Mouse (Mus musculus) liver, embryonic 15.5 days (tissue): ENCODE measurements around the gene Pknox2. TPM values are rescaled to one million over a fixed set of nuclear protein-coding genes. Genes with fewer than 3 reads are reported as not detected.

ENCODE experiments used
- ATAC-seq: fragments of 200-750 bp; cut with Nextera tagmentation; 2 replicates; pipeline ENCODE4 v1.8.0; 2017; ENCODE audit warnings: moderate number of reproducible peaks, mild to moderate bottlenecking, moderate library complexity; ENCODE audit not compliant: insufficient read depth
- H3K27ac ChIP-seq: fragments of 300-500 bp; sonication (generic); replicated peaks from 2 replicates; pipeline ENCODE4 v1.5.1; 2015; ENCODE audit warnings: mild to moderate bottlenecking, inconsistent platforms
- H3K27me3 ChIP-seq: fragments of 300-500 bp; sonication (generic); 2 replicates; pipeline ENCODE4 v1.6.1; 2015; ENCODE audit warnings: mild to moderate bottlenecking, inconsistent platforms
- H3K36me3 ChIP-seq: fragments of 300-500 bp; sonication (generic); replicated peaks from 2 replicates; pipeline ENCODE4 v1.6.1; 2015; ENCODE audit warnings: moderate library complexity, mild to moderate bottlenecking, inconsistent platforms
- H3K4me1 ChIP-seq: fragments of 300-500 bp; sonication (generic); replicated peaks from 2 replicates; pipeline ENCODE4 v1.6.1; 2015; ENCODE audit warnings: inconsistent platforms
- H3K4me2 ChIP-seq: fragments of 300-500 bp; sonication (generic); 2 replicates; pipeline ENCODE4 v1.6.1; 2015; ENCODE audit warnings: moderate library complexity, mild to moderate bottlenecking, inconsistent platforms
- H3K4me3 ChIP-seq: fragments of 300-500 bp; sonication (generic); replicated peaks from 2 replicates; pipeline ENCODE4 v1.5.1; 2015; ENCODE audit warnings: mild to moderate bottlenecking, inconsistent platforms
- H3K9ac ChIP-seq: fragments of 300-500 bp; sonication (generic); 2 replicates; pipeline ENCODE4 v1.6.1; 2015; ENCODE audit warnings: moderate library complexity, mild to moderate bottlenecking, inconsistent platforms
- H3K9me3 ChIP-seq: fragments of 300-500 bp; sonication (generic); replicated peaks from 2 replicates; pipeline ENCODE4 v1.6.1; 2016; ENCODE audit warnings: inconsistent platforms
- WGBS: fragments of 180-500 bp; shearing (Covaris S2); methylation state at CpG from one replicate; pipeline ENCODE4 v1.1.7; 2015; ENCODE audit warnings: mixed read lengths; ENCODE audit not compliant: insufficient replicate concordance; 5-methylcytosine and 5-hydroxymethylcytosine counted together
- polyA plus RNA-seq: library from polyadenylated mRNA; unstranded; fragments of >200 nt; fragmentation: Nextera tagmentation; extraction: Ambion mirVana; gene quantifications from 2 replicates; pipeline ENCODE4 v1.2.1, GENCODE M21; 2015

Pknox2 gene
- polyA plus RNA-seq, 1 experiment from 2014 or later, result 0.44 TPM

DNA sequence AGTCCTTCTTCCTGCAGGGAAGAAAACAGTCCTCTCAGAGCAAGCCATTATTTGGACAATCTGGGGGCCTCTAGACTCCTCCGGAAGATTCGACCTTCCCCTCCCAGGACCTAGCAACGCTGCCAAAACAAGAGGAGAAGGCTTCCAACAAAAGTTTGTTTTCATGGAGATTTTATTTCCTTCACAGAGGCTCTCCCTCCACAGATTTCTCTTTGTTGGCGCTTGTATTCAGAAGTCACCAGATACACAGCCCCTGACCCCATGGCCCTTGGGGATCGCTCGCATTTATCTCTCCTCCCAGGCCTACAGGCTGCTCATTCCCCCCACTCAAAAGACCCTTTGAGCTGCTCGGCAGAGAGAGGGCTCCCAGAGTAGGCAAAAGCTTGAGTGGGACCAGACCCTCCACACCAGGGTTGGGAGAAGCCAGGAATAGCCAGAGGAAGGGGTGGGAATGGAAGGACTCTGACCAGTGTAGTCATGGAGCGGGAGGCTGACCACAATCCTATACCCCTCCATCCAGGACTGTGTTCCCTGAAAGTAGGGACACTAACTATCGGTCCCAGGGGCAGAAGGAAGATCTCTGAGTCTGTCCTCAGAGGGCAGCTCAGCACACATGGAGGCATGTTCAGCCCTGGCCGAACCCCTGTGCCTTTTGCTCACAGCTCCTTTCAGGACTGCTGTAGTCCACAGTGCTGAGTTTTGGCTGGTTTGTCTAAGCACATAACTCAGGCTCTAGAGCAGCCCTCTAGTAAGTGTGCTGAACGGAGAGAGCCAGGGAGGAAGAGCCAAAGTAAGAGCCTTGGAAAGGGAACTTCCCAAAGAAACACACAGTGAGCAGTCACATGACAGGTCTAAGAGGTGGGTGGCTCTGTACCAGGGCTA lies 45.9 kb downstream of the Pknox2 start:
- H3K27me3 ChIP-seq, result no peaks in the 10 kb centered on the region
- no peak overlapping the region for H3K27ac ChIP-seq
- H3K4me3 ChIP-seq, result no peak overlapping the region
- 53% methylated on average over 11 of the region's 11 CpGs for WGBS
- H3K4me1 ChIP-seq, result no peaks in the 10 kb centered on the region
- H3K4me2 ChIP-seq, result no peak overlapping the region
- no peak for ATAC-seq
- no peak overlapping the region for H3K9ac ChIP-seq
- no peaks in the 10 kb centered on the region for H3K9me3 ChIP-seq
- H3K36me3 ChIP-seq, result no peaks in the 10 kb centered on the region

DNA sequence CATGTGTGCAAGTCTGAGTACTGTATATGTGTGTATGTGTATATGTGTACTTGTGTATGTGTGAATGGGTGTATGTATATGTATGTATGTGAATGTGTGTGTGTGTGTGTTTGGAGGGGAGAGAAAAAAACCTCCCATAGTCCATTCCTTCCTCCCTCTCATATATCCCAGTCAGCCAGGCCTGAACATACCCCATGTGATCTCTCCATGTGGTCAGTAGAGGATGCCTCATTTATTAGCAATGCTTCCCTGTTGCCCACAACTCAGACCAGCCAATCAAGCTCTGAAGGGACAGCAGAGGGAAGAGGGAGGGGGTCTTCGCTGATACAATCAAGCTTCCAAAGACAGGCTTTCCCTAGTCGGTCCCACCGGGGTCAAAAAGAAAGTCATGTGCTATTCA lies 47.6 kb downstream of the Pknox2 start:
- no peaks in the 10 kb centered on the region for H3K9me3 ChIP-seq
- no peak overlapping the region for H3K27ac ChIP-seq
- H3K36me3 ChIP-seq, result no peaks in the 10 kb centered on the region
- H3K4me1 ChIP-seq, result no peaks in the 10 kb centered on the region
- no peak overlapping the region for H3K4me2 ChIP-seq
- H3K9ac ChIP-seq, result no peak overlapping the region
- no peak for ATAC-seq
- no peaks in the 10 kb centered on the region for H3K27me3 ChIP-seq
- 51% methylated on average over 3 of the region's 3 CpGs for WGBS
- H3K4me3 ChIP-seq, result no peak overlapping the region

DNA sequence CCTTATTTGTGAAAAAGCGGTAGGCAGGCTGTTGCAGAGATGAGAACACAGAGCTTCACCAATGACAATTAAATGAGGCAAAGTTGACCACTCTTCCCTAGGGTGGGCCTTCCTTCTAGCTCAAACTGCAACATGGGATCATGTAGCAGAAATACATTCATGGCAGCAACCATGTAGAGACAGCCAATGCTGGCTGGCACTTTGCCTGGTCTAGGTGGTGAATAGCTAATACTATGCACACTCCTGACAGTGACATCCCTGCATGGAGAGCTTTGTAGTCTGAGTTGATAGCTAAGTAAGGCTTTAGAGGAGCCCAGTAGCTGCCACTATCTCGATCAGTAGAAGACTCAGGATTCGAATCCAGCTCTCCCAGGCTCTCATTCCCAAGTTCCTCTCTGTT lies 48.6 kb downstream of the Pknox2 start:
- Histone ChIP-seq H3K9me3 (no peaks in the 10 kb centered on the region), H3K27ac (no peak overlapping the region), H3K9ac (no peak overlapping the region), H3K4me1 (no peaks in the 10 kb centered on the region), H3K4me3 (no peak overlapping the region), H3K27me3 (no peaks in the 10 kb centered on the region), H3K4me2 (no peak overlapping the region), H3K36me3 (no peaks in the 10 kb centered on the region)
- no peak for ATAC-seq
- WGBS, result 54% methylated on average over 3 of the region's 3 CpGs

DNA sequence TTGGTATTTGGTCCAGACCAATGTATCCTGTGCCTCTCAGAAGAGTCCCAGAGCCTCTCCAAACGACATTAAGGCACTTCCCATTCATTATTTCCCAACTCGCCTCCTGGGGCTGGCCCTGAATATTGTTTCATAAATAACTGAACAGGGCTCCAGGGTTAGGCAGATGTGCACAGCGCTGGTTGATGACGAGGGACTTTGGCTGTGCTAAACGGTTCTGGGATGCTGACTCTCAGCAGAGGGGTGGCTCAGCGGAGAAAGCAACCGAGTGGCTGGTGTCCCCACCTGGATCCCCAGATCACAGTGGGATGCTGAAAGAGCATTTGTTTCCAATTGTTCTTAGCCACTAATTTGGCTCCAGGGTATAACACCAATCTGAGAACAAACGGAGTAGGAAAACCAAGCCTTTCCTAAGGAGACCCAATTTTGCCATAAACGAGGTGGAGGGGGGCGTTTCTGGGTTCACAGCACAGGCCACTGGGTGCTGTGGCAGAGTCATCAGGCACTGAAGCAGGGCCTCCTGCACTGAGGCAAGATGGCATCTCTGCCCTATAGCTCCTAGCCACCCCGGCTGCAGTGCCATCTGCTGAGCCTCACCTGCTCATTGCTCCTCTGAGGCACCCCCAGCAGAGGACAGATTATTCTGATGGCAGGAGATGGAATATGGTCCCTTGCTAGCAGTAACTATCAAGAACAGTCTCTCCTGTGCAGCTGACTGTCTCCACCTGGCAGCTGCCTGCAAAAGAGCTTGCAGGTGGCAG lies 52.8 kb downstream of the Pknox2 start:
- H3K4me2 ChIP-seq, result no peak overlapping the region
- WGBS, result 52% methylated on average over 11 of the region's 11 CpGs

DNA sequence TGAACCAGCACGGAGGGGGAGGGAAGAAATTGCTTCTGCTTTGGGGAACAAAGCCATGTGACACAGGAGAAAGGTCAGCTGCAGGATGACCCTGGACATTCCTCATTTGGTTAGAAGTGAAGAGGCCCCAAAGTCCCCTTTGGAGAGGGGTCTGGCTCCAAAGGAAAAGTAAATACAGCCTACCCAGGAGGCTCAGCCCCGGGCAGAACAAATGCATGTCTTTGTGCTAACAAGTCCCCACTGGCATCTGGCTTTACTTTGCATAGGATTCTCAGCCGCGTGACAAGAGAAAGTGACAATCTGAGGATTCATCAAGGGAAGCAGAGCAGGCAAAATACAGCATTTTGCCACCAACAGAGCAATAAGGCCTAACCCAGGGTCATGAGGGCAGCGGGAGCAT lies 54.1 kb downstream of the Pknox2 start:
- ATAC-seq, result no peak; the same call in 1 of the 2 replicates
- no peak overlapping the region for H3K4me3 ChIP-seq
- WGBS, result 15% methylated on average over 5 of the region's 5 CpGs
- H3K36me3 ChIP-seq, result no peaks in the 10 kb centered on the region
- no peaks in the 10 kb centered on the region for H3K27me3 ChIP-seq
- no peak overlapping the region for H3K4me2 ChIP-seq
- no peak overlapping the region for H3K27ac ChIP-seq
- no peaks in the 10 kb centered on the region for H3K9me3 ChIP-seq
- no peaks in the 10 kb centered on the region for H3K4me1 ChIP-seq
- no peak overlapping the region for H3K9ac ChIP-seq

More for the DNA sequence above, 52.8 kb downstream of the Pknox2 start:
- Histone ChIP-seq H3K9ac (no peak overlapping the region), H3K27me3 (no peaks in the 10 kb centered on the region), H3K4me1 (no peaks in the 10 kb centered on the region), H3K4me3 (no peak overlapping the region), H3K36me3 (no peaks in the 10 kb centered on the region), H3K27ac (no peak overlapping the region), H3K9me3 (no peaks in the 10 kb centered on the region)
- ATAC-seq, result no peak

DNA sequence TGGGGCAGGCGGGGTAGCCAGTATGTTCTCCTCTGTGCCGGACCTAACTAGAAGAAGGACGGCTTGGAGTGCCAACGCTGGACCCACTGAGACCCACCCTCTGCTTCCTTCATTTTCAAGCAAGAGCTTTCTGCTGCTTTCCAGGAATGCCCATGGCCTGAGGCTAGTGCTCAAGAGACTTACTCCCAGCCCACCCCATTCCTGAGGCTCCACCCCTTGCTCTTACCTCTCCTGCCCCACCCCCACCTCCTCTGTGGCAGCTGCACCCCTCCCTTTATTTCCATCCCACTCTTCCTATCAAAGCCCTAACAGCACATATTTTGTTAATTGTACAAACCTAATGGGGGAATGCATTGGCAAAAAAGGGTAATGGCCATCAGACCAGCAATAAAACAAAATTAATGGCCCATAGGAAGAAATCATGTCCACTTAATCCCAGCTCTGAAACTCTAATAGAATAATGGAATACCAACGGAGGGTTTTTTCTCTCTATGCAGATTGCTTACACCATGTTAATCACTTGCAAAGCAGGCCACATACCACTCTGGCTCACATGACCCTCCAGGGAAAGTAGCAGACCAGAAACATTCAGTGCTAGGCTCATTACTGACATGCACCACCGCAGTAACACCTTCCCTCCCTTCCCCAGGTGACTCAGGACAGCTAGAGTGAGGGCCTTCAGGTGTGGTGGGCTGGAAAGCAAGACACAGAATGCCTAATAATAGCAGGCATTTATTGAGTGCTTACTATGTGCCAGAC lies 57.1 kb downstream of the Pknox2 start:
- no peak overlapping the region for H3K4me2 ChIP-seq
- ATAC-seq, result no peak
- 56% methylated on average over 6 of the region's 6 CpGs for WGBS
- no peaks in the 10 kb centered on the region for H3K4me1 ChIP-seq
- H3K4me3 ChIP-seq, result no peak overlapping the region
- H3K9me3 ChIP-seq, result no peaks in the 10 kb centered on the region
- H3K27ac ChIP-seq, result no peak overlapping the region
- no peaks in the 10 kb centered on the region for H3K36me3 ChIP-seq
- H3K27me3 ChIP-seq, result no peaks in the 10 kb centered on the region
- no peak overlapping the region for H3K9ac ChIP-seq

DNA sequence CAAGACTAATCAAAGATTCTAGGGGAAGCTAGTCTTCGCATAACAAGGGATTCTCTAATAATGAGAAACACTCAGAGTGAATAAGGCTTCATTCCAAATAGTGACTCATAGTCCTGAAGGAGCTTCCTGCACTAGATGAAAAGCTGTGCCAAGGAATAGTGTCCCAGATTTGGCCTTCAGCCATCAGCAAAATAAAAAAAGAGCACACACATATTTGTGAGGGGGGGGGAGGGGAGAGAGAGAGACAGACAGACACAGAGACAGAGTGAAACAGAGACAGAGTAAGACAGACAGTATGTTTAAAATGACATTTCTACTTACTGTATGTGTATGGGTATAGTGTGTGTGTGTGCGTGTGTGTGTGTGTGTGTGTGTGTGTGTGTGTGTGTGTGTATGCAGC lies 61.8 kb downstream of the Pknox2 start:
- Histone ChIP-seq H3K9me3 (no peaks in the 10 kb centered on the region), H3K27me3 (no peaks in the 10 kb centered on the region), H3K9ac (no peak overlapping the region), H3K4me3 (no peak overlapping the region), H3K4me2 (no peak overlapping the region), H3K36me3 (no peaks in the 10 kb centered on the region), H3K27ac (no peak overlapping the region), H3K4me1 (no peaks in the 10 kb centered on the region)
- WGBS, result 53% methylated on average over 2 of the region's 2 CpGs
- ATAC-seq, result no peak

DNA sequence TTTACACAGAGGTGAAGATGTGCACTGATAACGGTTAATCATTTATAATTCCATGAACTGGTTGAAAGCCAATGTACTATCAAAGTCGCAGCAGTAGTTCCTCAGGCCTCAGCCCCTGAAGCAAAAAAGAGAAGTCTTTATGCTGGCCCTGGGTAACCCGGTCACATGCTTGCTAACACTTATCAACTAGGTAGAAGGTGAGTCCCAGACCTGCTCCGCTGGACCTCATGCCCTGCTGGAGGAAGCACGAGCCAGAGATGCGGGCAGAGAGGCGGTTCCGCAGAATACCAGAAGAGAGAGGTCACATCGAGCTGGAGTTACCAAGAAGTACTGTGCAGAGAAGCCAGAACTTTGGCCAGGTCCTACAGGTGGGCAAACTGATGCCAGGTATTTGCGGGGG lies 65.0 kb downstream of the Pknox2 start:
- H3K36me3 ChIP-seq, result no peaks in the 10 kb centered on the region
- H3K4me3 ChIP-seq, result no peak overlapping the region
- no peak overlapping the region for H3K4me2 ChIP-seq
- 72% methylated on average over 10 of the region's 10 CpGs for WGBS
- no peaks in the 10 kb centered on the region for H3K27me3 ChIP-seq
- H3K9ac ChIP-seq, result no peak overlapping the region
- H3K4me1 ChIP-seq, result no peaks in the 10 kb centered on the region
- ATAC-seq, result no peak
- no peaks in the 10 kb centered on the region for H3K9me3 ChIP-seq
- H3K27ac ChIP-seq, result no peak overlapping the region

DNA sequence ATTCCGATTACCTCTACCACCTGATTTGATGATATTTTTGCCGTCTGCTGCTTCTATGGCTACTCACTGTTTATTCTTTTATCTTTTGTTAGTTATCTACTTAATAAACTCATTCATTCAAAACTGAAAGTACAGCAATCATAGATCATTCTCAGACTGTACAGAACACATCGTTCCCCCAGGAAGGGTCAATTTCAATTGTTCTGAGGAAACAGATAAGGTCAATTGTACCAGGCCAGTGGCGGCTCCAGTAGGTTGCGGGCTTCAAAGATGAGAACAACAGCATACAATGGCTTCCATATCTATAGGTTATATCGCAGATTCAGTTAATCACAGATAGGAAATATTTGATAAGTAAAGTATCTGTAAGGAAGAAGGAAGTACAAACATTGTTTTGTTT lies 66.9 kb downstream of the Pknox2 start:
- Histone ChIP-seq H3K27ac (no peak overlapping the region), H3K27me3 (no peaks in the 10 kb centered on the region), H3K4me1 (no peaks in the 10 kb centered on the region), H3K36me3 (no peaks in the 10 kb centered on the region), H3K4me2 (no peak overlapping the region), H3K9me3 (no peaks in the 10 kb centered on the region), H3K4me3 (no peak overlapping the region), H3K9ac (no peak overlapping the region)
- 64% methylated on average over 6 of the region's 6 CpGs for WGBS
- ATAC-seq, result no peak

DNA sequence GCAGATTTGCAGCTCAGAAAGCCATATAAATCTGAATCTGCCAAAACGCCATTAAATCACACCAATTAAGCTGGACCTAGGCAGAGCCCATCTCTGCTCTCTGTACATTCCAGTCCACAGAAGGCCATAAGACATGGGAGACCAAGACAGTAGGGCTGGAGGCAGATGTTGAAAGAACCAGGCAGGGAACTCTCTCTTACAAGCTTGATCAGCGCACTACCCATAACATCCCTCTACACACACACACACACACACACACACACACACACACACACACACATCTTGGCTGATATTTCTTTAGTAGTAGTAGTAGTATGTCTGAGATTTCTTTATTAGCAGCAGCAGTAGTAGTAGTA lies 70.2 kb downstream of the Pknox2 start:
- H3K9me3 ChIP-seq, result no peaks in the 10 kb centered on the region
- no peak overlapping the region for H3K4me2 ChIP-seq
- H3K27me3 ChIP-seq, result no peaks in the 10 kb centered on the region
- WGBS, result 46% methylated on average over 2 of the region's 2 CpGs
- no peak overlapping the region for H3K27ac ChIP-seq
- H3K4me1 ChIP-seq, result no peaks in the 10 kb centered on the region
- H3K36me3 ChIP-seq, result no peaks in the 10 kb centered on the region
- H3K4me3 ChIP-seq, result no peak overlapping the region
- no peak for ATAC-seq
- H3K9ac ChIP-seq, result no peak overlapping the region

DNA sequence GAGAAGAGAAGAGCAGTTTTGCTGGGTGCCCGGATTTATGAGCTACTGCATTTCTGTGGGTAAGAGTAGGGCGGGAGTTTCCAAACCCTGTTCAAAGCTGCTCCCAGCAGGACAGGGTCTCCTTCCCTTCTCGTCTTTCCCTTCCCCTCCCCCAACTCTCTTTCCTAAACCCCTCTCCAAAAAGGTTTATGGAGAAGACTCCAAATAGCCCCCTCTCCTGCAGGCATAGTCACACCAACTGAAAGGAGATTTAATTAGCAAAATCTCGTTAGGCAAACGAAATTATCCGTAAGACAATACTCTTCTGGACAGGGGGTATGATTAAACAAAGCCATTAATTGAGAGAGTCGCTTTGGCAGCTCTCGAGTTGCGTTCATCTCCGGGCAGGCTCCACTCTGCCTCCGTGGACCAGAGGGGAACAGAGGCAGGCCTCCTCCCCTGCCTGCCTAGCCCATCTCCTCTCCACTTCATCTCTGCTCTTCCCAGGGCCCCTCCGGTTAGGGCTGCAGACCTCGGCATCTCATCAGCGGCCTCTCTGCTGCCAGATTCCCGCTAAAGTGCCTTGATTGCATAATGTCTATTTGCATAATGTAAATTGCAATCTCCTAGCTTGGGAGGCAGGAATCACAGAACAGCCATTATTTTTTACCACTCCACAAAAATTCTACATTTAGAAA lies 70.7 kb downstream of the Pknox2 start:
- H3K27ac ChIP-seq, result no peak overlapping the region
- H3K9ac ChIP-seq, result no peak overlapping the region
- no peaks in the 10 kb centered on the region for H3K4me1 ChIP-seq
- no peak overlapping the region for H3K4me2 ChIP-seq
- H3K9me3 ChIP-seq, result no peaks in the 10 kb centered on the region
- WGBS, result 19% methylated on average over 15 of the region's 15 CpGs
- no peaks in the 10 kb centered on the region for H3K27me3 ChIP-seq
- no peak overlapping the region for H3K4me3 ChIP-seq
- no peaks in the 10 kb centered on the region for H3K36me3 ChIP-seq
- no peak for ATAC-seq
